Mouse (Mus musculus): Measurements from ENCODE around the gene Notch3. TPM values are rescaled to one million over a fixed set of nuclear protein-coding genes. Genes with fewer than 3 reads are reported as not detected.

The Notch3 gene
- polyA plus RNA-seq, 1 experiment: 33.0 TPM

DNA sequence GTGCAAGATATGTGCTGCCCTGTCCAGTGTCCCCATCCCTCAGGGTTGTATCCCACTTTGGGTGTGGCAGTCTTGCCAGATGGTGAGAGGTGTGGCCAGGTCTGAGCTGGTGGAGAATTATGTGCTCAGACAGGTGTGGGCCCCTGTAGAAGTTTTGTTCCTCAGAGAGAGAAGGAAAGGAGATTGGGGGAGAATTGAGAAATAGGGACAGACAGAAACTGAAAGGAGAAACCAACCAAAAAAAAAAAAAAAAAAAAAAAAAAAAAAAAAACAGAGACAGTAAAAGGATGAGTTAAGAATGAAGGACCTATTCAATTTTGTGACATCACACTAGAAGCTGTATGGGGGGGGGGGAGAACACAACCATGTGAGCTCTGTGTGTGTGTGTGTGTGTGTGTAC lies 1.9 kb downstream of the Notch3 start:
- TF ChIP-seq CTCF (IDR thresholded peaks at IDR 0.05; ENCODE audit: borderline replicate concordance, extremely low read depth, insufficient read depth, insufficient read length) (no peak), POLR2A (IDR thresholded peaks at IDR 0.05; ENCODE audit: borderline replicate concordance, extremely low read depth, insufficient read depth, insufficient read length, poor library complexity, severe bottlenecking) (no peak)
- no peak for DNase-seq (ENCODE audit: low read depth)

DNA sequence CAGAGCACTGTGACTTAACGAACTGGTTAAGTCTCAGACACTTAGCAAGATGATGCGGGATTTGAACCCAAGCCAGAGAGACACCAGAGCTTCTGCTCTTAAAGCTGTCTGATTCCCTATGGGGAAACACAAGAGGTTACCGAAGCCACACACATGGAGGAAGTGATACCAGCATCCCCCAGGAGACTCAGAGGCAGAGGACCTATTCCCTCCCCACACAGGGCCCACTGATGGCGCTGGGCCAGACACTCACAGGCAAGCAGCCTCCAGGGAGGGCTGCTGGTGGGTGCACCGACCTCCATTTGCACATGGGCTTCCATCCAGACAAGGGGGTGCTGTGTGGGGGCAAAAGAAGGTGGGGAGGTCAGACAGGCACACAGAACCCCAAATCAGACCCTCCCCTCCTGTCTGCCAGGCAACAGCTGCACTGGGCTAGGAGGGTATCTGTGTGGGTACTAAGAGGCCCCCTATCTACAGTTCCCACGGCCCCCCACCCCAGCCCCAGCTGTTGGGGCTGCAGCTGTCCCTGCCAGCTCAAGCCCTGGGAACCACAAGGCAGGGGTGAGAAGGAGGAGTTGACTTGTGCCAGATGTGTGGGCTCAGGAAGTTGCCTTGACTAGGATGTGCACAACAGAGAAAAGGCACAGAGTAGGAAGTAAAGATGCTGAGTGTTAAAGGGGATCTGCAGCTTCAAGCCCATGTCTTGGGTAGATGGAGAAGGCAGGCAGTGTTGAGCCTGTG lies 2.6 kb downstream of the Notch3 start:
- peak; percentile 46 for DNase-seq (ENCODE audit: low read depth)
- TF ChIP-seq POLR2A (IDR thresholded peaks at IDR 0.05; ENCODE audit: borderline replicate concordance, extremely low read depth, insufficient read depth, insufficient read length, poor library complexity, severe bottlenecking) (no peak), CTCF (IDR thresholded peaks at IDR 0.05; ENCODE audit: borderline replicate concordance, extremely low read depth, insufficient read depth, insufficient read length) (no peak)

DNA sequence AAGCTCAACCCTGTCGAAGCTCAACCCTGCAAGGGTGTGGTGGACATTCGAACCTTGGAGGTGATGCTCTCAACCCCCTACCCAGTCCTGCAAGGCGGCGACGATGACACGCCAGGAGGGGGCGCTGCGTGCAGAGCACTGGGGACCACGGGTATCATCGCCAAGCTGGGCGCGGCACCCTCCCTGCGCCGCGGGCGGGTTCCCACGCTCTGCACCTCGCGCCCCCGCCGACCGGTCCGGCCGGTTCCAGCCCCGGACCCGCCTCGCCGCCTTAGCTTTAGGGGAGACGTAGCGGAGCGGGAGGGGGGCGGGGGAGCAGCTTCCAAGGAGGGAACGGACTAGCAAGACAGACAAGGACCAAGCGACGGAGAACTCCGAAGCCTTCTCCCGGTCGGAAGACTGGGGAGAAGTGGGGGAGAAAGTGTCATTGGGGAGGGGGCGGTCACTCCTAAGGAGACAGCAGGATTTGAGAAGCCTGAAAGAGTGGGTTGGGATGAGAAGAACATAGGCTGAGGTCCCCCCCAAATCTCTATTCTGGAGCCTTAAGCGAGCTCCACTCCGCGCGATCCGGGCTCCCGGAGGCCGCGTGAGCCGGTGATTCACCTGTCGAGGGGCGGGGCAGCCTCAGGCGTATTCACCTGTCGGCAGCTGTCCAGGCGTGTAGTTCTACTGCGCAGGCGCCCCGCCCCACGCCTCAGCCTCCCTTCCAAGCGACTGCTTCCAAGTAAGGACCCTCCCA lies 4.4 kb downstream of the Notch3 start:
- DNase-seq (ENCODE audit: low read depth): peak; percentile 80
- TF ChIP-seq POLR2A (IDR thresholded peaks at IDR 0.05; ENCODE audit: borderline replicate concordance, extremely low read depth, insufficient read depth, insufficient read length, poor library complexity, severe bottlenecking): no peak
- TF ChIP-seq CTCF (IDR thresholded peaks at IDR 0.05; ENCODE audit: borderline replicate concordance, extremely low read depth, insufficient read depth, insufficient read length): peak; percentile 81

GRCm38 (mm10) chr17:32160882-32161281 lies 5.8 kb downstream of the Notch3 start:
- no peak for TF ChIP-seq POLR2A (IDR thresholded peaks at IDR 0.05; ENCODE audit: borderline replicate concordance, extremely low read depth, insufficient read depth, insufficient read length, poor library complexity, severe bottlenecking)
- no peak for TF ChIP-seq CTCF (IDR thresholded peaks at IDR 0.05; ENCODE audit: borderline replicate concordance, extremely low read depth, insufficient read depth, insufficient read length)

GRCm38 (mm10) chr17:32158841-32159240 lies 7.8 kb downstream of the Notch3 start:
- DNase-seq (ENCODE audit: low read depth): no peak
- TF ChIP-seq CTCF (IDR thresholded peaks at IDR 0.05; ENCODE audit: borderline replicate concordance, extremely low read depth, insufficient read depth, insufficient read length) (no peak), POLR2A (IDR thresholded peaks at IDR 0.05; ENCODE audit: borderline replicate concordance, extremely low read depth, insufficient read depth, insufficient read length, poor library complexity, severe bottlenecking) (no peak)

More at GRCm38 (mm10) chr17:32160882-32161281, 5.8 kb downstream of the Notch3 start:
- no peak for DNase-seq (ENCODE audit: low read depth)

- TF ChIP-seq CTCF (IDR thresholded peaks at IDR 0.05; ENCODE audit: borderline replicate concordance, extremely low read depth, insufficient read depth, insufficient read length) (no peak), POLR2A (IDR thresholded peaks at IDR 0.05; ENCODE audit: borderline replicate concordance, extremely low read depth, insufficient read depth, insufficient read length, poor library complexity, severe bottlenecking) (no peak)
- DNase-seq (ENCODE audit: low read depth): peak; percentile 56
Observed at GRCm38 (mm10) chr17:32146718-32147117, 19.9 kb downstream of the Notch3 start.

DNA sequence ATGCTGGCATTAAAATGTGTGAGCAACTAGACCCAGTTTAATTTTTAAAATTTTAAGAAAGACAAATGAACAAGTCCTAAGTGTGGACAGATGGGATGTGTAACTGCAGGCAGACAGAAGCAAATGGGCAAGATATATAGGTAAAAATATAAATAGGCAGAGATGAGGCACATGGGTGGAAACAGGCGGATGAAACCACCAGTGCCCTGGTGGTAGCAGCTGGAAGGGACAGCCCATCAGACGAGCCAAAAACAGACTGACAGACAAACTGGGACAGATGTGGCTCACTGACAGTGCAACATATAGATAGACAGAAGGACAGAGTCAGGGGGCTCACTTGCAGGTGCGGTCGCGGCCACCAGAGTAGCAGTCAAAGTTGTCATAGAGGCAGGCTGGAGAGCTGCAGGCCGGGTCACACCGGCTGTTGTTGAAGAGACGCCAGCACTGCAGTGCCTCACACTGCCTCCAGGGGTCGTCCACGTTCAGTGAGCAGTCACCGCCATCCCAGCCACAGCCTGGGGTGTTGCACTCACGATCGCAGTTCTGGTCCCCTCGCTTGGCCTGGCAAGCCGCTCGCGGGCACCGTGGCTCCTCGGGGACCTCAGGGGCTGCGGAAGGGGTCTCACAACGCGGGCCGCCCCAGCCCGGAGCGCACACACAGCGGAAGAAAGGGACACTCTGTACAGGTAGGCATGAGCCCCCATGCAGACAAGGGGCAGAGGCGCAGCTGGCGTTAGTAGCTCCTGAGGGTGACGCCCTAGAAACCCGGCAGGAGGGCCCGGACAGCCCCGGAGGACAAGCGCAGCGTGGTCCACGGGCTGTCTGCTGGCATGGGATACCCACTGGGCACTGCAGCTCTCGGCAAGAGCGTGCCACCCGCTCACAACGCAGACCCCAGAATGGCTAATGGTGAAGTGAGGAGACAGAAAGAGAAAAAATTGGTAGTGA lies 23.5 kb downstream of the Notch3 start:
- peak; percentile 82 for DNase-seq (ENCODE audit: low read depth)
- TF ChIP-seq POLR2A (IDR thresholded peaks at IDR 0.05; ENCODE audit: borderline replicate concordance, extremely low read depth, insufficient read depth, insufficient read length, poor library complexity, severe bottlenecking) (no peak), CTCF (IDR thresholded peaks at IDR 0.05; ENCODE audit: borderline replicate concordance, extremely low read depth, insufficient read depth, insufficient read length) (peak; percentile 89)

- no peak for DNase-seq (ENCODE audit: low read depth)
- no peak for TF ChIP-seq CTCF (IDR thresholded peaks at IDR 0.05; ENCODE audit: borderline replicate concordance, extremely low read depth, insufficient read depth, insufficient read length)
- TF ChIP-seq POLR2A (IDR thresholded peaks at IDR 0.05; ENCODE audit: borderline replicate concordance, extremely low read depth, insufficient read depth, insufficient read length, poor library complexity, severe bottlenecking): no peak
Observed at GRCm38 (mm10) chr17:32142234-32142633, 24.4 kb downstream of the Notch3 start.

GRCm38 (mm10) chr17:32133375-32133774 lies 33.3 kb downstream of the Notch3 start:
- DNase-seq (ENCODE audit: low read depth): no peak
- TF ChIP-seq POLR2A (IDR thresholded peaks at IDR 0.05; ENCODE audit: borderline replicate concordance, extremely low read depth, insufficient read depth, insufficient read length, poor library complexity, severe bottlenecking) (no peak), CTCF (IDR thresholded peaks at IDR 0.05; ENCODE audit: borderline replicate concordance, extremely low read depth, insufficient read depth, insufficient read length) (no peak)

DNA sequence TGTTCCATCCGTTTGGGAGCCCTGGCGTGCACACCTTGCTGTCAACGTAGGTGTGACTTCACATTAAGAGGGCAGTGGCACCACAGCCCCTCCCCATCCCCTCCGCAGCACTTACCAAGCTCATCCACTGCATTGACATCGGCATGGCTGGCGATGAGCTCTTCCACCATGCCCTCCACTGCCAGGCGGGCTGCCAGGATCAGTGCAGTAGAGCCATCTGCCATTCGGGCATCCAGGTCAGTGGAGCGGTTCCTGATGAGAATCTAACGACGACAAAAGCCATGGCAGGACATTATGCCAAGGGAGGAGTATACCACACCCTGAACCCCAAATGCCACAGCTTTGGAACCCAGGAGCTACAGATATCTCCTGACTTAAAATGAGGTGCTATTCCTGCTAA lies 34.6 kb downstream of the Notch3 start:
- no peak for DNase-seq (ENCODE audit: low read depth)
- no peak for TF ChIP-seq CTCF (IDR thresholded peaks at IDR 0.05; ENCODE audit: borderline replicate concordance, extremely low read depth, insufficient read depth, insufficient read length)
- TF ChIP-seq POLR2A (IDR thresholded peaks at IDR 0.05; ENCODE audit: borderline replicate concordance, extremely low read depth, insufficient read depth, insufficient read length, poor library complexity, severe bottlenecking): no peak

DNA sequence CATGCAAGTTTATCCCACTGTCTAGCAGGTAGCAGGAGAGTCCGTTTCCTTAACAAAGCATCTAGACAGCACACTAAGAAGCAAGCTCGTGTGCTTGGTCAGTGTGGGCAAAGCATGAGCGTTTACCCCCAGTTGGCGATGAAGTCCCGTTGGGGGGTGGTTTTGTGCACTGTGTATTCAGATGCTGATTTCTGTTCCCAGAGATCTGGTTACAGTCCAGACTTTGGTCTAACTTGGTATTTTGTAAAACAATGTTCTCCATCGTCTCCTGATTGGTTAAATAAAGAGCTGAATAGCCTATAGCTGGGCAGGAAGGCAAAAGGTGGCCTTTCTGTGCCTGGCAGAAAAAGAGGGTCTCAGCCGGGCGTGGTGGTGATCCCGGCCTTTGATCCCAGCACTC lies 36.1 kb downstream of the Notch3 start:
- no peak for DNase-seq (ENCODE audit: low read depth)
- no peak for TF ChIP-seq CTCF (IDR thresholded peaks at IDR 0.05; ENCODE audit: borderline replicate concordance, extremely low read depth, insufficient read depth, insufficient read length)
- TF ChIP-seq POLR2A (IDR thresholded peaks at IDR 0.05; ENCODE audit: borderline replicate concordance, extremely low read depth, insufficient read depth, insufficient read length, poor library complexity, severe bottlenecking): no peak
